Mouse (Mus musculus) liver, adult (tissue): Measurements from ENCODE around the gene Frmd6.

Experiments
- GATA4 ChIP-seq: IDR thresholded peaks from 2 replicates; pipeline ENCODE4 v1.6.1; 2014; ENCODE audit warnings: mild to moderate bottlenecking, low read length; ENCODE audit not compliant: insufficient replicate concordance

Gene Frmd6

GRCm38 (mm10) chr12:70799231-70800002, 25.9 kb upstream of the Frmd6 start:
- no peak for TF ChIP-seq GATA4

- TF ChIP-seq GATA4, result no peak
These were observed 25.2 kb upstream of the Frmd6 start for GRCm38 (mm10) chr12:70800086-70800485.

GRCm38 (mm10) chr12:70801361-70801760, 24.0 kb upstream of the Frmd6 start:
- no peak for TF ChIP-seq GATA4

GRCm38 (mm10) chr12:70803494-70803893, 21.8 kb upstream of the Frmd6 start:
- no peak for TF ChIP-seq GATA4

GRCm38 (mm10) chr12:70804989-70805388, 20.3 kb upstream of the Frmd6 start:
- no peak for TF ChIP-seq GATA4

GRCm38 (mm10) chr12:70807543-70807942, 17.8 kb upstream of the Frmd6 start:
- TF ChIP-seq GATA4, result no peak

- TF ChIP-seq GATA4, result no peak
These were observed 17.3 kb upstream of the Frmd6 start for GRCm38 (mm10) chr12:70807975-70808374.

- TF ChIP-seq GATA4, result no peak
These were observed 15.4 kb upstream of the Frmd6 start for GRCm38 (mm10) chr12:70809957-70810356.

- no peak for TF ChIP-seq GATA4
These were observed 13.5 kb upstream of the Frmd6 start for GRCm38 (mm10) chr12:70811772-70812171.

GRCm38 (mm10) chr12:70812176-70812575, 13.1 kb upstream of the Frmd6 start:
- no peak for TF ChIP-seq GATA4

- TF ChIP-seq GATA4, result no peak
These were observed 12.4 kb upstream of the Frmd6 start for GRCm38 (mm10) chr12:70812822-70813465.

- no peak for TF ChIP-seq GATA4
These were observed 8.6 kb upstream of the Frmd6 start for GRCm38 (mm10) chr12:70816731-70817130.

GRCm38 (mm10) chr12:70824017-70824416, 1.3 kb upstream of the Frmd6 start:
- TF ChIP-seq GATA4, result no peak

- no peak for TF ChIP-seq GATA4
These were observed 470 bp downstream of the Frmd6 start for GRCm38 (mm10) chr12:70825651-70826317.

- no peak for TF ChIP-seq GATA4
These were observed 1.2 kb downstream of the Frmd6 start for GRCm38 (mm10) chr12:70826318-70827072.
